ENCODE assay signal across 8 mouse cellular contexts in genomic region chr1:134067143-134067619, GRCm38 (mm10). TPM values are rescaled to one million over a fixed set of nuclear protein-coding genes. Genes with fewer than 3 reads are reported as not detected.
DNase-seq lines count a peak whose midpoint lies in the region; ATAC-seq and TF ChIP-seq lines count a peak whose summit lies in the region.

No protein-coding gene starts in this region.

- DNase-seq in kidney, adult 11 months: peak; percentile 72
- no peak for DNase-seq in kidney, adult 18-20 months
- no peak for DNase-seq in forebrain, embryonic 11.5 days (ENCODE audit: low spot score)
- DNase-seq in lung, adult 2 months: no peak
- no peak for DNase-seq in layer of hippocampus, postnatal 14 days (ENCODE audit: low spot score in 2 of 2)
- DNase-seq in left cerebral cortex, adult 8-10 months (ENCODE audit: low spot score in 2 of 2): no peak

- H3K4me3 ChIP-seq in forebrain, embryonic 11.5 days (ENCODE audit: low read depth, low read length): no peak overlapping the region
- H3K4me3 ChIP-seq in intestine, embryonic 15.5 days (replicated peaks): no peak overlapping the region
- H3K4me3 ChIP-seq in lung, adult 2 months (replicated peaks; ENCODE audit: extremely low read depth, low read depth, low read length): no peak overlapping the region
- no peak overlapping the region for H3K4me3 ChIP-seq in small intestine, adult 2 months (ENCODE audit: low read depth, low read length)

- TF ChIP-seq CTCF in lung, adult 2 months (IDR thresholded peaks at IDR 0.05; ENCODE audit: insufficient read depth, low read length): no peak
- no peak for TF ChIP-seq CTCF in small intestine, adult 2 months (IDR thresholded peaks at IDR 0.05; ENCODE audit: extremely low read depth, insufficient read length, insufficient replicate concordance, low read depth, low read length)

- H3K27ac ChIP-seq in forebrain, embryonic 11.5 days (ENCODE audit: low read depth, low read length): peak overlapping the region; percentile 37; the same call in 1 of the 2 replicates
- H3K27ac ChIP-seq in intestine, embryonic 15.5 days: peak overlapping the region; percentile 10; the same call in 1 of the 2 replicates
- peak overlapping the region; percentile 88 for H3K27ac ChIP-seq in small intestine, adult 2 months (ENCODE audit: insufficient read depth, low read depth, low read length)

- H3K9ac ChIP-seq in forebrain, embryonic 11.5 days (ENCODE audit: low read length): peak overlapping the region; percentile 27; the same call in 1 of the 2 replicates
- no peak overlapping the region for H3K9ac ChIP-seq in intestine, embryonic 15.5 days

- H3K36me3 ChIP-seq in forebrain, embryonic 11.5 days (ENCODE audit: control insufficient read depth, insufficient read depth, low read length): no peaks in the 10 kb centered on the region
- H3K36me3 ChIP-seq in intestine, embryonic 15.5 days: no peaks in the 10 kb centered on the region
- no peaks in the 10 kb centered on the region for H3K36me3 ChIP-seq in small intestine, adult 2 months (ENCODE audit: control insufficient read depth, insufficient read depth, low read length)

- 11% methylated on average over 8 of the region's 8 CpGs for WGBS in forebrain, embryonic 11.5 days
- WGBS in intestine, embryonic 15.5 days: 2% methylated on average over 8 of the region's 8 CpGs
- 13% methylated on average over 8 of the region's 8 CpGs for WGBS in lung, adult 2 months
- 6% methylated on average over 8 of the region's 8 CpGs for WGBS in small intestine, adult 2 months

- no peak for ATAC-seq in forebrain, embryonic 11.5 days (replicated peaks; ENCODE audit: low FRiP score)
- peak; percentile 82 for ATAC-seq in intestine, embryonic 15.5 days

- no peaks in the 10 kb centered on the region for H3K27me3 ChIP-seq in forebrain, embryonic 11.5 days (ENCODE audit: control insufficient read depth, insufficient read depth, low read length)
- no peaks in the 10 kb centered on the region for H3K27me3 ChIP-seq in intestine, embryonic 15.5 days (replicated peaks)
- no peaks in the 10 kb centered on the region for H3K27me3 ChIP-seq in small intestine, adult 2 months (ENCODE audit: control insufficient read depth, insufficient read depth, low read length)

- peaks cover 58% of the 10 kb centered on the region for H3K4me1 ChIP-seq in forebrain, embryonic 11.5 days (replicated peaks; ENCODE audit: control insufficient read depth, insufficient read depth, low read length)
- H3K4me1 ChIP-seq in intestine, embryonic 15.5 days (replicated peaks): peaks cover 69% of the 10 kb centered on the region
- H3K4me1 ChIP-seq in lung, adult 2 months (ENCODE audit: control insufficient read depth, insufficient read depth, low read length): peaks cover 62% of the 10 kb centered on the region
- H3K4me1 ChIP-seq in small intestine, adult 2 months (ENCODE audit: control insufficient read depth, insufficient read depth, insufficient read length, low read length): peaks cover 65% of the 10 kb centered on the region

- peak; percentile 37; the same call in 1 of the 2 replicates for TF ChIP-seq POLR2A in lung, adult 2 months (IDR thresholded peaks at IDR 0.05; ENCODE audit: borderline replicate concordance, extremely low read depth, low read depth, low read length)
- no peak for TF ChIP-seq POLR2A in small intestine, adult 2 months (IDR thresholded peaks at IDR 0.05; ENCODE audit: low read depth, low read length)

- H3K9me3 ChIP-seq in forebrain, embryonic 11.5 days (ENCODE audit: control insufficient read depth, low read length): no peaks in the 10 kb centered on the region
- no peaks in the 10 kb centered on the region for H3K9me3 ChIP-seq in intestine, embryonic 15.5 days

- no peak overlapping the region for H3K4me2 ChIP-seq in forebrain, embryonic 11.5 days (ENCODE audit: low read depth, low read length, severe bottlenecking)
- no peak overlapping the region; the same call in 1 of the 2 replicates for H3K4me2 ChIP-seq in intestine, embryonic 15.5 days (replicated peaks)

RNA-seq across cellular contexts. Expression of gene Btg2, which starts 11.7 kb away (rescaled TPM):
- 110 TPM in 2 replicates for polyA plus RNA-seq in forebrain, embryonic 11.5 days (2014; fragmentation: Nextera tagmentation; extraction: Ambion mirVana)
- 41.0 and 41.3 TPM in 2 replicates for polyA plus RNA-seq in intestine, embryonic 15.5 days (2015; fragmentation: Nextera tagmentation; extraction: Ambion mirVana)
- 75.9 and 109 TPM in 2 replicates for polyA plus RNA-seq in lung, adult 2 months (2012; rRNA removed)
- 18.0 and 73.7 TPM in 2 replicates for polyA plus RNA-seq in small intestine, adult 2 months (2012; rRNA removed)
- 10 to 100 TPM; 14.1 to 19.2 TPM for total RNA-seq in layer of hippocampus, postnatal 14 days (2021)
- total RNA-seq in left cerebral cortex, adult 8-10 months (2022): 10 to 100 TPM; 11.3 to 21.4 (median 12.1) TPM

RNA-seq across cellular contexts. Expression of gene Fmod, which starts 30.1 kb away (rescaled TPM):
- polyA plus RNA-seq in forebrain, embryonic 11.5 days (2014; fragmentation: Nextera tagmentation; extraction: Ambion mirVana): 2.2 and 3.6 TPM in 2 replicates
- polyA plus RNA-seq in intestine, embryonic 15.5 days (2015; fragmentation: Nextera tagmentation; extraction: Ambion mirVana): 8.5 and 9.2 TPM in 2 replicates
- 7.9 and 14.2 TPM in 2 replicates for polyA plus RNA-seq in lung, adult 2 months (2012; rRNA removed)
- 0.48 and 0.86 TPM in 2 replicates for polyA plus RNA-seq in small intestine, adult 2 months (2012; rRNA removed)
- total RNA-seq in layer of hippocampus, postnatal 14 days (2021): 1 to 10 TPM; 3.3 to 4.5 TPM
- total RNA-seq in left cerebral cortex, adult 8-10 months (2022): 10 to 100 TPM; 15.9 to 22.2 (median 20.9) TPM

RNA-seq across cellular contexts. Expression of gene Chit1, which starts 43.9 kb away (rescaled TPM):
- polyA plus RNA-seq in forebrain, embryonic 11.5 days (2014; fragmentation: Nextera tagmentation; extraction: Ambion mirVana): not detected in 2 replicates
- not detected in 2 replicates for polyA plus RNA-seq in intestine, embryonic 15.5 days (2015; fragmentation: Nextera tagmentation; extraction: Ambion mirVana)
- polyA plus RNA-seq in lung, adult 2 months (2012; rRNA removed): 14.1 TPM in 1 of 2 replicates, not detected in the other
- polyA plus RNA-seq in small intestine, adult 2 months (2012; rRNA removed): 1.6 TPM in 1 of 2 replicates, not detected in the other
- total RNA-seq in layer of hippocampus, postnatal 14 days (2021): under 1 TPM in 1 of 2 experiments, not detected in 1; 0.39 TPM
- total RNA-seq in left cerebral cortex, adult 8-10 months (2022): under 1 TPM in 1 of 4 experiments, not detected in 3; 0.19 TPM

Comparison
In these comparisons a context has a peak if more than half of its experiments do, and no peak if none do; other contexts are left out.
1. H3K27ac ChIP-seq: peak in every context shown above with its lines; median percentile 88 in small intestine, adult 2 months; 37 in forebrain, embryonic 11.5 days; 10 in intestine, embryonic 15.5 days.